Mouse (Mus musculus) heart, embryonic 12.5 days (tissue): ENCODE measurements around the gene Lasp1. TPM values are rescaled to one million over a fixed set of nuclear protein-coding genes. Genes with fewer than 3 reads are reported as not detected.

Experiments
- ATAC-seq: fragments of 200-750 bp; cut with Nextera tagmentation; 2 replicates; pipeline ENCODE4 v1.8.0; 2017; ENCODE audit warnings: moderate TSS enrichment, moderate library complexity; ENCODE audit not compliant: insufficient number of reproducible peaks, low FRiP score
- H3K27ac ChIP-seq: fragments of 300-500 bp; sonication (generic); 2 replicates; pipeline ENCODE4 v1.5.1; 2016; ENCODE audit warnings: mild to moderate bottlenecking, moderate library complexity; ENCODE audit not compliant: poor library complexity, severe bottlenecking
- H3K27me3 ChIP-seq: fragments of 300-500 bp; sonication (generic); replicated peaks from 2 replicates; pipeline ENCODE4 v1.6.1; 2016; ENCODE audit warnings: mild to moderate bottlenecking, moderate library complexity
- H3K36me3 ChIP-seq: fragments of 300-500 bp; sonication (generic); 2 replicates; pipeline ENCODE4 v1.6.1; 2016; ENCODE audit warnings: mild to moderate bottlenecking, moderate library complexity
- H3K4me1 ChIP-seq: fragments of 300-500 bp; sonication (generic); replicated peaks from 2 replicates; pipeline ENCODE4 v1.6.1; 2016; ENCODE audit warnings: mild to moderate bottlenecking
- H3K4me2 ChIP-seq: fragments of 300-500 bp; sonication (generic); 2 replicates; pipeline ENCODE4 v1.6.1; 2016; ENCODE audit warnings: mild to moderate bottlenecking, moderate library complexity
- H3K4me3 ChIP-seq: fragments of 300-500 bp; sonication (generic); 2 replicates; pipeline ENCODE4 v1.5.1; 2016; ENCODE audit warnings: mild to moderate bottlenecking
- H3K9ac ChIP-seq: fragments of 300-500 bp; sonication (generic); 2 replicates; pipeline ENCODE4 v1.6.1; 2016; ENCODE audit warnings: mild to moderate bottlenecking, moderate library complexity
- H3K9me3 ChIP-seq: fragments of 300-500 bp; sonication (generic); replicated peaks from 2 replicates; pipeline ENCODE4 v1.6.1; 2016; ENCODE audit warnings: mild to moderate bottlenecking, moderate library complexity
- WGBS: fragments of 180-500 bp; shearing (Covaris S2); methylation state at CpG from one replicate; pipeline ENCODE4 v1.1.7; 2016; 5-methylcytosine and 5-hydroxymethylcytosine counted together
- polyA plus RNA-seq: library from polyadenylated mRNA; unstranded; fragments of >200 nt; fragmentation: Nextera tagmentation; extraction: Ambion mirVana; gene quantifications from 2 replicates; pipeline ENCODE4 v1.2.1, GENCODE M21; 2016

The Lasp1 gene
- polyA plus RNA-seq, 1 experiment from 2014 or later = 46.9 TPM

- Histone ChIP-seq H3K9ac (no peak overlapping the region), H3K27ac (peak overlapping the region; percentile 14), H3K9me3 (no peaks in the 10 kb centered on the region), H3K4me3 (no peak overlapping the region), H3K4me2 (no peak overlapping the region), H3K27me3 (no peaks in the 10 kb centered on the region), H3K36me3 (peaks cover 59% of the 10 kb centered on the region), H3K4me1 (peaks cover 72% of the 10 kb centered on the region)
- ATAC-seq = no peak
- 67% methylated on average over 5 of the region's 5 CpGs for WGBS
These were observed 21.1 kb downstream of the Lasp1 start for GRCm38 (mm10) chr11:97819923-97820322.

GRCm38 (mm10) chr11:97820840-97821239 lies 22.0 kb downstream of the Lasp1 start:
- Histone ChIP-seq H3K27me3 (no peaks in the 10 kb centered on the region), H3K9me3 (no peaks in the 10 kb centered on the region), H3K27ac (no peak overlapping the region), H3K36me3 (peaks cover 59% of the 10 kb centered on the region), H3K4me2 (peak overlapping the region; percentile 5; the same call in 1 of the 2 replicates), H3K4me1 (peaks cover 67% of the 10 kb centered on the region), H3K4me3 (no peak overlapping the region), H3K9ac (no peak overlapping the region; the same call in 1 of the 2 replicates)
- 20% methylated on average over 4 of the region's 4 CpGs for WGBS
- peak; percentile 75 for ATAC-seq

- H3K4me1 ChIP-seq = peaks cover 66% of the 10 kb centered on the region
- peaks cover 59% of the 10 kb centered on the region for H3K36me3 ChIP-seq
- no peak overlapping the region; the same call in 1 of the 2 replicates for H3K27ac ChIP-seq
- no peak for ATAC-seq
- no peak overlapping the region for H3K9ac ChIP-seq
- no peaks in the 10 kb centered on the region for H3K9me3 ChIP-seq
- no peak overlapping the region for H3K4me2 ChIP-seq
- no peak overlapping the region for H3K4me3 ChIP-seq
- no peaks in the 10 kb centered on the region for H3K27me3 ChIP-seq
- 88% methylated on average over 8 of the region's 8 CpGs for WGBS
These were observed 22.7 kb downstream of the Lasp1 start for GRCm38 (mm10) chr11:97821401-97822064.

- Histone ChIP-seq H3K27me3 (no peaks in the 10 kb centered on the region), H3K9me3 (no peaks in the 10 kb centered on the region), H3K4me1 (peaks cover 51% of the 10 kb centered on the region), H3K36me3 (peaks cover 61% of the 10 kb centered on the region), H3K4me2 (no peak overlapping the region), H3K27ac (no peak overlapping the region), H3K4me3 (no peak overlapping the region), H3K9ac (no peak overlapping the region)
- ATAC-seq = no peak
- 74% methylated on average over 20 of the region's 20 CpGs for WGBS
These were observed 24.2 kb downstream of the Lasp1 start for GRCm38 (mm10) chr11:97822840-97823603.

GRCm38 (mm10) chr11:97824168-97824567 lies 25.4 kb downstream of the Lasp1 start:
- WGBS = 93% methylated on average over 11 of the region's 11 CpGs
- peaks cover 60% of the 10 kb centered on the region for H3K36me3 ChIP-seq
- H3K4me1 ChIP-seq = peaks cover 39% of the 10 kb centered on the region
- no peak overlapping the region for H3K4me3 ChIP-seq
- no peak for ATAC-seq
- no peak overlapping the region for H3K4me2 ChIP-seq
- H3K27me3 ChIP-seq = no peaks in the 10 kb centered on the region
- H3K27ac ChIP-seq = no peak overlapping the region
- H3K9me3 ChIP-seq = no peaks in the 10 kb centered on the region
- H3K9ac ChIP-seq = no peak overlapping the region

- H3K9ac ChIP-seq = no peak overlapping the region
- WGBS = 68% methylated on average over 6 of the region's 6 CpGs
- H3K27me3 ChIP-seq = no peaks in the 10 kb centered on the region
- no peak overlapping the region for H3K27ac ChIP-seq
- peaks cover 33% of the 10 kb centered on the region for H3K4me1 ChIP-seq
- no peak overlapping the region for H3K4me2 ChIP-seq
- no peak for ATAC-seq
- no peak overlapping the region for H3K4me3 ChIP-seq
- no peaks in the 10 kb centered on the region for H3K9me3 ChIP-seq
- H3K36me3 ChIP-seq = peaks cover 64% of the 10 kb centered on the region
These were observed 26.1 kb downstream of the Lasp1 start for GRCm38 (mm10) chr11:97824895-97825294.

GRCm38 (mm10) chr11:97825295-97825694 lies 26.5 kb downstream of the Lasp1 start:
- H3K27ac ChIP-seq = no peak overlapping the region
- ATAC-seq = no peak
- H3K9ac ChIP-seq = no peak overlapping the region
- WGBS = 78% methylated on average over 10 of the region's 10 CpGs
- H3K4me3 ChIP-seq = no peak overlapping the region
- H3K4me2 ChIP-seq = no peak overlapping the region
- H3K9me3 ChIP-seq = no peaks in the 10 kb centered on the region
- peaks cover 31% of the 10 kb centered on the region for H3K4me1 ChIP-seq
- peaks cover 68% of the 10 kb centered on the region for H3K36me3 ChIP-seq
- no peaks in the 10 kb centered on the region for H3K27me3 ChIP-seq

GRCm38 (mm10) chr11:97825971-97826370 lies 27.2 kb downstream of the Lasp1 start:
- Histone ChIP-seq H3K36me3 (peaks cover 72% of the 10 kb centered on the region), H3K9ac (no peak overlapping the region), H3K4me2 (no peak overlapping the region), H3K9me3 (no peaks in the 10 kb centered on the region), H3K27ac (no peak overlapping the region), H3K4me3 (no peak overlapping the region), H3K4me1 (peaks cover 26% of the 10 kb centered on the region), H3K27me3 (no peaks in the 10 kb centered on the region)
- ATAC-seq = no peak
- 90% methylated on average over 9 of the region's 9 CpGs for WGBS

- H3K4me3 ChIP-seq = no peak overlapping the region
- no peak overlapping the region for H3K4me2 ChIP-seq
- H3K4me1 ChIP-seq = peaks cover 21% of the 10 kb centered on the region
- no peak overlapping the region for H3K9ac ChIP-seq
- H3K27ac ChIP-seq = no peak overlapping the region
- H3K27me3 ChIP-seq = no peaks in the 10 kb centered on the region
- ATAC-seq = no peak
- 67% methylated on average over 7 of the region's 7 CpGs for WGBS
- peaks cover 72% of the 10 kb centered on the region for H3K36me3 ChIP-seq
- H3K9me3 ChIP-seq = no peaks in the 10 kb centered on the region
These were observed 27.6 kb downstream of the Lasp1 start for GRCm38 (mm10) chr11:97826414-97826813.

- Histone ChIP-seq H3K4me2 (no peak overlapping the region), H3K9ac (no peak overlapping the region), H3K4me3 (no peak overlapping the region), H3K27me3 (no peaks in the 10 kb centered on the region), H3K4me1 (peaks cover 18% of the 10 kb centered on the region), H3K9me3 (no peaks in the 10 kb centered on the region), H3K36me3 (peaks cover 74% of the 10 kb centered on the region), H3K27ac (no peak overlapping the region)
- 57% methylated on average over 6 of the region's 6 CpGs for WGBS
- no peak for ATAC-seq
These were observed 28.9 kb downstream of the Lasp1 start for GRCm38 (mm10) chr11:97827654-97828053.

GRCm38 (mm10) chr11:97829365-97829764 lies 30.6 kb downstream of the Lasp1 start:
- Histone ChIP-seq H3K4me3 (no peak overlapping the region), H3K9ac (no peak overlapping the region), H3K4me1 (peaks cover 17% of the 10 kb centered on the region), H3K27me3 (no peaks in the 10 kb centered on the region), H3K27ac (no peak overlapping the region), H3K9me3 (no peaks in the 10 kb centered on the region), H3K36me3 (peaks cover 77% of the 10 kb centered on the region), H3K4me2 (no peak overlapping the region)
- no peak for ATAC-seq
- 81% methylated on average over 7 of the region's 7 CpGs for WGBS
